In genomic region chr11:54778131-54778844, GRCm38 (mm10) we compare ENCODE assay signal across 10 mouse cellular contexts. TPM values are rescaled to one million over a fixed set of nuclear protein-coding genes. Genes with fewer than 3 reads are reported as not detected.
DNase-seq lines count a peak whose midpoint lies in the region; ATAC-seq and TF ChIP-seq lines count a peak whose summit lies in the region.
"Had no signal": no experiment of that assay in that cellular context is flagged by ENCODE, and none has a peak within 500 bp of the region (broad histone marks: within the 10 kb centered on the region; RNA-seq: fewer than 3 reads in every experiment).

No protein-coding gene starts in this region.

- peak; percentile 14 for ATAC-seq in inflammation-experienced regulatory T-cells, adult 6 months

- no peak for DNase-seq in layer of hippocampus, adult 2 months (ENCODE audit: low spot score in 2 of 2)
- DNase-seq in layer of hippocampus, postnatal 14 days (ENCODE audit: low spot score in 2 of 2) = no peak
- peak; percentile 59 for DNase-seq in CD4-positive, CD25-positive, alpha-beta regulatory T cell, adult 2 months (ENCODE audit: low read depth, low spot score)
- DNase-seq in heart, adult 18-20 months = peak; percentile 59 to 76
- DNase-seq in frontal cortex, adult 2 months (ENCODE audit: extremely low spot score in 1 of 2, low spot score in 1 of 2) = no peak
- DNase-seq in right cerebral cortex, postnatal 14 days = no peak
- DNase-seq: cerebellum, adult 11-12 months; lung, postnatal 36 days had no signal

- no peak for TF ChIP-seq CTCF in layer of hippocampus, adult 2 months (conservative IDR thresholded peaks at IDR 0.05)

- H3K27ac ChIP-seq in layer of hippocampus, adult 2 months = peak overlapping the region; percentile 70
- H3K27ac ChIP-seq: hindbrain, embryonic 15.5 days had no signal

- no peak overlapping the region for H3K4me3 ChIP-seq in layer of hippocampus, adult 2 months
- H3K4me3 ChIP-seq: hindbrain, embryonic 15.5 days had no signal

RNA-seq across cellular contexts. Expression of gene Cdc42se2, which starts 9.2 kb away (rescaled TPM):
- 100 to 1,000 TPM; 134 TPM for total RNA-seq in layer of hippocampus, adult 2 months (2021)
- total RNA-seq in layer of hippocampus, postnatal 14 days (2021) = 100 to 1,000 TPM; 157 to 168 TPM
- total RNA-seq in heart, adult 18-20 months (2021) = 10 to 100 TPM; 21.1 to 24.6 TPM
- polyA plus RNA-seq in inflammation-experienced regulatory T-cells, adult 6 months (2017; shearing (Covaris generic)) = 100 to 1,000 TPM; 243 to 360 (median 322) TPM
- polyA plus RNA-seq in frontal cortex, adult 2 months (2012; rRNA removed) = 160 and 168 TPM in 2 replicates

Comparison
In these comparisons a context has a peak if more than half of its experiments do, and no peak if none do; other contexts are left out.
1. DNase-seq: peak in CD4-positive, CD25-positive, alpha-beta regulatory T cell, adult 2 months (single experiment) and heart, adult 18-20 months (2 of 2); none in layer of hippocampus, adult 2 months (0 of 2), layer of hippocampus, postnatal 14 days (0 of 2), frontal cortex, adult 2 months (0 of 2) and right cerebral cortex, postnatal 14 days (single experiment).
2. RNA of gene Cdc42se2, which starts 9.2 kb away (total RNA-seq): 157 to 168 TPM in layer of hippocampus, postnatal 14 days and 134 TPM in layer of hippocampus, adult 2 months; 21.1 to 24.6 TPM in heart, adult 18-20 months; every median in the first group is over 4 times any median in the second.